Mouse (Mus musculus) thymus, postnatal 4 days (tissue): ENCODE data around the gene Tas2r137.

ENCODE experiments used
- DNase-seq: peaks from one replicate; pipeline ENCODE4 v3.0.0; 2021

Tas2r137 gene

GRCm38 (mm10) chr6:40490933-40491332 is at the start of gene Tas2r137:
Gene Tas2r137, plus strand, starts transcription at chr6:40491233.
- DNase-seq = no peak

- DNase-seq = no peak
These were observed 49.8 kb upstream of the Tas2r137 start for GRCm38 (mm10) chr6:40441276-40441675.

GRCm38 (mm10) chr6:40441755-40442154 is 49.3 kb upstream of the Tas2r137 start:
- DNase-seq = peak; percentile 45

GRCm38 (mm10) chr6:40443281-40443928 is 47.6 kb upstream of the Tas2r137 start:
- no peak for DNase-seq

- DNase-seq = no peak
These were observed 42.4 kb upstream of the Tas2r137 start for GRCm38 (mm10) chr6:40448626-40449025.

- peak; percentile 13 for DNase-seq
These were observed 36.5 kb upstream of the Tas2r137 start for GRCm38 (mm10) chr6:40454436-40455041.

- DNase-seq = peak; percentile 45
These were observed 25.3 kb upstream of the Tas2r137 start for GRCm38 (mm10) chr6:40465710-40466109.

- DNase-seq = peak; percentile 93
These were observed 19.9 kb upstream of the Tas2r137 start, which contains the start of gene Ssbp1 for GRCm38 (mm10) chr6:40470916-40471719. Gene Ssbp1, plus strand, starts transcription at chr6:40471352.

- no peak for DNase-seq
These were observed 19.4 kb upstream of the Tas2r137 start for GRCm38 (mm10) chr6:40471720-40472010.

GRCm38 (mm10) chr6:40476132-40476531 is 14.9 kb upstream of the Tas2r137 start:
- no peak for DNase-seq

- no peak for DNase-seq
These were observed 11.3 kb upstream of the Tas2r137 start for GRCm38 (mm10) chr6:40479705-40480104.

- DNase-seq = no peak
These were observed 8.7 kb upstream of the Tas2r137 start for GRCm38 (mm10) chr6:40482318-40482717.

- DNase-seq = no peak
These were observed 2.2 kb downstream of the Tas2r137 start, which contains the start of gene Tas2r108 for GRCm38 (mm10) chr6:40493229-40493628. Gene Tas2r108, plus strand, starts transcription at chr6:40493529.

- no peak for DNase-seq
These were observed 28.4 kb downstream of the Tas2r137 start, which contains the start of gene Prss37 for GRCm38 (mm10) chr6:40519408-40519807. Gene Prss37, minus strand, starts transcription at chr6:40519508.
